Mouse (Mus musculus) E14TG2a.4 (cell line): Measurements from ENCODE around the gene St6galnac3.

Experiments used
- H3K27me3 ChIP-seq: 2 replicates; pipeline ENCODE4 v1.6.1; 2014; ENCODE audit warnings: low read length, control low read depth; ENCODE audit not compliant: insufficient read depth
- H3K36me3 ChIP-seq: 2 replicates; pipeline ENCODE4 v1.6.1; 2014; ENCODE audit warnings: low read length, control low read depth; ENCODE audit not compliant: insufficient read depth
- H3K4me1 ChIP-seq: replicated peaks from 2 replicates; pipeline ENCODE4 v1.6.1; 2014; ENCODE audit warnings: low read depth, low read length, control low read depth
- H3K4me3 ChIP-seq: replicated peaks from 2 replicates; pipeline ENCODE4 v1.5.1; 2014; ENCODE audit warnings: mild to moderate bottlenecking, low read length
- H3K9me3 ChIP-seq: 2 replicates; pipeline ENCODE4 v1.6.1; 2014; ENCODE audit warnings: low read length, control low read depth
- CTCF ChIP-seq: conservative IDR thresholded peaks from 2 replicates; pipeline ENCODE4 v1.5.1; 2014; ENCODE audit warnings: low read length
- NANOG ChIP-seq: IDR thresholded peaks from 2 replicates; pipeline ENCODE4 v1.6.1; 2014; ENCODE audit warnings: borderline replicate concordance, low read length, mixed read lengths
- POU5F1 ChIP-seq: IDR thresholded peaks from 2 replicates; pipeline ENCODE4 v1.6.1; 2014; ENCODE audit warnings: low read length, borderline replicate concordance

St6galnac3 gene

DNA sequence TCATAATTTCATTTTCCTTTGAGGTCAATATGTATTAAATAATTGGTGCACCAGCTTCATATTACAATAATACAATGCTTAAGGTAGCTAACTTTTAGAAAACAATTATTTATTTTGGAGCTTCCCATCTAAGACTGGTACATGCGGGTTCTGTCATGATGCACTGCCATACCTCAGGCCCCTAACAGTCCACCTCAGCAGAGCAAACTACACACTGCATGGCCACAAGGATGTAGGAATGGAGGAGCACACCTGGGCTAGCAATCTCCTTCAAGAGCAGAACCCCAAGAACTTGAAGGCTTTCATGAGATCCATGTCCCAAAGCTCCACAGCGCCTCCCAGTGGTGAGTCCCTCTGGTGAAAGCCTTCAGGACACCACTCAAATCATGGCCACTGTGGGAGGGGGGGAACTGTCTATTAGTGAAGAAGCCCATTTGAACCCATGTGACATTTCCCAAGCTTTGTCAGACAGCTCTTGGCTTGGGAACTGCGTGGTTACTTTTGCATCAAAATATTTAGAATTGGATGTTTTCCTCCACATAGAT is 223.6 kb downstream of the St6galnac3 start:
- no peaks in the 10 kb centered on the region; the same call in 1 of the 2 replicates for H3K27me3 ChIP-seq
- H3K4me1 ChIP-seq = no peaks in the 10 kb centered on the region
- TF ChIP-seq POU5F1 = no peak
- TF ChIP-seq CTCF = peak; percentile 81
- H3K4me3 ChIP-seq = no peak overlapping the region
- 0 out of 2 replicates have a peak, but pooled peaks cover 2% of the 10 kb centered on the region for H3K36me3 ChIP-seq
- no peaks in the 10 kb centered on the region for H3K9me3 ChIP-seq

DNA sequence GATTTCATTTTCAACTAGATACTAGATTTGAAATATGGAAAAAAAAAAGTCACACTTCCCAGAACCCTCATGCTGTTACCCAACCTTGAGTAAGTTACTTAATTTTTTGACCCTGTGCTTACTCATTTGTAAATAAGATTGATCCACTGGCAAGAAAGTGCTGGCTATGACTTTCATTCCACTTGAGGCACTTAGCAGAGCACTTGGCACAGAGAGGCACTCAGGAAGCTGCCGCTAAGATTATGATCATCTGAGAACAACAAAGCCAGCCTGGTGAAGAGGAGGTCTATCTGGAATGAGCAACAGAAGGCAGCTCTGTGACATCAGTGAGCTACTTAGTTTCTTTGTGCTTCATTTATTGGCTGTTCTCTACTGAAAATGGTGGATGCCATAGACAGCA is 232.0 kb downstream of the St6galnac3 start:
- TF ChIP-seq POU5F1 = no peak
- TF ChIP-seq CTCF = no peak
- TF ChIP-seq NANOG = no peak
- Histone ChIP-seq H3K9me3 (no peaks in the 10 kb centered on the region), H3K4me1 (no peaks in the 10 kb centered on the region), H3K27me3 (no peaks in the 10 kb centered on the region), H3K36me3 (no peaks in the 10 kb centered on the region), H3K4me3 (no peak overlapping the region)

DNA sequence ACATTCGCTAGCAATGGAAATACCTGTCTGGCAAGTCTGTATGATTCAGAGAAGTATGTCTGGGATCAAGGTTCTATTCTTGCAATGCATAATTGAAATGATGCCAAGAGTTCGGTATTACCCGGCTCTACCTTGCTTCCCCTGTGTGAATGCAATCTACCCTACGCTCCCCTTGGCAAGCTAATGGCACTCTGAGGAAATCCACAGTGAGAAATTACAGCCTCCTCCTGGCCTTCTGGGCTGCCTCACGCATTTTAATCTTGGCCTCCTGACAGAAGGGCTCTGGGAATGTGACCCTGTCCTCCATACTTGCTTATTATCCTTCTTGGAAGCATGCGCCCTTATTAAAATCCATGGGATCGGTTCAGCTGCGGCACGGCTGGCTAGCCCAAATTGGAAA is 235.3 kb downstream of the St6galnac3 start:
- TF ChIP-seq NANOG = no peak
- TF ChIP-seq CTCF = no peak
- Histone ChIP-seq H3K36me3 (no peaks in the 10 kb centered on the region), H3K4me3 (no peak overlapping the region), H3K4me1 (no peaks in the 10 kb centered on the region), H3K27me3 (no peaks in the 10 kb centered on the region), H3K9me3 (no peaks in the 10 kb centered on the region)

DNA sequence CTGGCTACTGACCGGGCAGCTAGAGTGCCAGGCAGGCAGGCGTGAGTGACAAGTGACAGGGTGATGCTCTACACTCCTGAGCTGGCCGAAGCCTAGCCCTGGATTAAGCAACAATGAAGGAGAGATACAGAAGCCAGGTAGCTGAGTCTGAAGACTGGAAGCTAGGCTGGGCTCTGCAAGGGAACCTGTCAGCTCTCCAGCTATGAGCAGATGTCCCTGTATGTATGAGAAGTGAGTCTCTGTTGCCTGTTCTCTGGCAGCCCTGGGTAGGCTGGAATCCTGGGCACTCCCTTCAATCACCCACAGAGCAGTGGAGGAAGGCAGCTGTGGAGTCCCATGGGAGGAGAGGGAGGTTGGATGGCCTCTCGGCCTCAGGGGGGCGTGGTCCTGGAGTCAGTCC is 236.0 kb downstream of the St6galnac3 start:
- TF ChIP-seq NANOG (no peak), CTCF (no peak), POU5F1 (no peak)
- no peaks in the 10 kb centered on the region for H3K36me3 ChIP-seq

DNA sequence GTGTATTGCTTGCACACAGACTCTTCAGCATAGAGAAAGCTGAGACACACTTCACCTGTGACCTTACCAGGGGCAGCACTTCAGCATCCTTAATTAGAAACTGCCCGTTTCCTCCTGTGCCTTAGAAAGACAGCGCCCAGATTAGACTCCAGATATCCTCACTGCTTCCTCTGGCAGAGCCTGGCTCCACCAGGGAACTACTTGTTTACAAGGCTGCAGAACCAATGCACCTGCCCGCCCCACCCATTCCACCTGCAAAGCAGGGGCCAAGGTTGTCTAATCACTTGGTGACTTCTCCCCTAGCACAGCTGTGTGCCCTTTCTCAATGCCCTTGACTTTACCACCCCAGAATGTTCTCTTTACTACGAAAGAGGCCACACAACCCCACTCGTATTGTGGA is 239.8 kb downstream of the St6galnac3 start:
- Histone ChIP-seq H3K36me3 (no peaks in the 10 kb centered on the region), H3K4me3 (no peak overlapping the region), H3K27me3 (no peaks in the 10 kb centered on the region), H3K4me1 (no peaks in the 10 kb centered on the region), H3K9me3 (no peaks in the 10 kb centered on the region)
- TF ChIP-seq POU5F1 (no peak), NANOG (no peak), CTCF (no peak)

More for the DNA sequence above, 236.0 kb downstream of the St6galnac3 start:
- no peaks in the 10 kb centered on the region for H3K9me3 ChIP-seq
- no peaks in the 10 kb centered on the region for H3K27me3 ChIP-seq
- H3K4me1 ChIP-seq = no peaks in the 10 kb centered on the region
- no peak overlapping the region for H3K4me3 ChIP-seq

DNA sequence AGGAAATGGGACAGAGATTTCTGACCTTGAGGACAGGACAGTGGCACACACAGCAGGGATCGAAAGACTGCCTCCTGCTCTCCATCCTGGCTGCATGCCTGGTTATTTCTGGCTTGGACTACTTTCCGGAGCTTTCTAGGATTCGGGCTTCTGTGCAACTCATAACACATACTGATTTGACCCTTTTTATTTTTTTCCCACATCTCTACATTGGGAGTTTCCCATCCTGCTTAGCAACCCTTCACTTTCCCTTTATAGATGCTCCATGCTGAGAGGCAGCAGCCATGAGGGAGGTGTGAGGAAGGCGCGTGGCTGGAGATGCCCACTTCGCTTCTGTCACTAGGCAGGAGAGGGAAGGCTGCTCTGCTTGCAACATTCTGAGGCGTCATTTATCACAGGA is 240.3 kb downstream of the St6galnac3 start:
- TF ChIP-seq POU5F1 (no peak), CTCF (no peak), NANOG (no peak)
- no peaks in the 10 kb centered on the region for H3K27me3 ChIP-seq
- H3K36me3 ChIP-seq = no peaks in the 10 kb centered on the region
- H3K9me3 ChIP-seq = no peaks in the 10 kb centered on the region
- no peak overlapping the region for H3K4me3 ChIP-seq
- H3K4me1 ChIP-seq = no peaks in the 10 kb centered on the region

DNA sequence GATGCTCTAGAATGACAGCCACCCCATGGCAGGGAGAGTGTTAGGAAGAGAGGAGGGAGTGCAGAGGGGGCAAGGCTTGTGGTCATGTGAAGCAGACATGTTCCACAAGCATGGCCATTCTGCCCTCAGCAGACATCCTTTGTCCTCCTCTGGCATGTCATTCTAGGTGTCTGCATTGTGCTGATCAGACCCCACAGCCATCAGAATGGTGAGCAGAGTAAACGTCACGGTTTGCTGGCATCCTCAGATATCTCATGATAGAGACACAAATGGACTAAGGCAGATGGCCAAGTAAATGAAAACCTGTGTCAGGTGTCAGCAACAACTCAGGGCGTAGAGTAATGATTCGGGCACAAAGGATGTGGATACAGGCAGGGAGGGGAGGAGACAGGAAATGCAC is 241.3 kb downstream of the St6galnac3 start:
- H3K9me3 ChIP-seq = no peaks in the 10 kb centered on the region
- H3K4me1 ChIP-seq = no peaks in the 10 kb centered on the region
- no peaks in the 10 kb centered on the region for H3K36me3 ChIP-seq
- TF ChIP-seq NANOG = no peak
- no peak for TF ChIP-seq CTCF
- TF ChIP-seq POU5F1 = no peak
- no peak overlapping the region for H3K4me3 ChIP-seq
- H3K27me3 ChIP-seq = no peaks in the 10 kb centered on the region

DNA sequence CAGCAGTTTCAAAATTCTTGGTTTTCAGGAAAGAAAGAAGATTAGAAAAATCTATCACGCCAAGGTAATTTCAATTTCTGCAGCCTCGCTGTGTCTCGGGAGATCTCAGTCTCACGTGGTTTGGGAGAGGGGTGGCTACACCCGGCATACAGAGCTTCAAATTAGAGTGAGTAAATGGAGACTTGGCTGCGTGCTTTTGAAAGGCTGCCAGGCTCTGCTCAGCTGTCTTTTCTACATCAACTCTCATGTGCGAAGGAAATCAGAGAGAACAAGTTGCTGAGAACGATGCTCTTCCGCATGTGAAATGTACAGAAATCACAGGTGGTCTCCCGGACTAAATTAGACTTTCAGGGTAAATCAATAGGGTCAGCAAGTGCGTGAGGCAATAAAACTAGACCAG is 242.9 kb downstream of the St6galnac3 start:
- Histone ChIP-seq H3K36me3 (no peaks in the 10 kb centered on the region), H3K4me3 (no peak overlapping the region), H3K9me3 (no peaks in the 10 kb centered on the region), H3K4me1 (no peaks in the 10 kb centered on the region), H3K27me3 (no peaks in the 10 kb centered on the region)
- no peak for TF ChIP-seq NANOG
- no peak for TF ChIP-seq CTCF
- TF ChIP-seq POU5F1 = no peak

DNA sequence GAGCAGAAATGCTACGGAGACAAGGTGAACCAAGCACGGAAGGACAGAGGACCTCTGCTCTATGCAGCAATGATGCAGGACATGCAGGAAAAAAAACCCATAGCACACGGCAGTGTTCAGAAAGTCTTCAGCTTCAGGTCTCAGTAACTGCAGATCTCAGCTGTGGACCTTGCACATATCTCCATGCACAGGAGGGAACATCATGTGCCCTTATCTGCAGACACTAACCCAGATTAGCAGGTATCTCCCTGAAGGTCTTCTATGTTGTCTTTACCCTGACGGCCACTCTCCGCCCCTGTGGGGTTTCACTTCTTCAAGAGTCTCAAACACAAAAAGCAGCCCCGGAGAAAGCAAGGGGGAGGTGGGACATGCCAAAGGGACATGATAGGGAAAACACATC is 244.0 kb downstream of the St6galnac3 start:
- Histone ChIP-seq H3K4me1 (peaks cover under 1% of the 10 kb centered on the region; the same call in 1 of the 2 replicates), H3K4me3 (no peak overlapping the region), H3K36me3 (no peaks in the 10 kb centered on the region), H3K27me3 (no peaks in the 10 kb centered on the region), H3K9me3 (no peaks in the 10 kb centered on the region)
- TF ChIP-seq POU5F1 (no peak), NANOG (no peak), CTCF (no peak)
